Mouse (Mus musculus): ENCODE results near the gene Fubp1. TPM values are rescaled to one million over a fixed set of nuclear protein-coding genes. Genes with fewer than 3 reads are reported as not detected.
A peak's percentile ranks its signal among the peaks of the same experiment; 100 is the strongest.

The Fubp1 gene
- total and polyA plus RNA-seq, 3 experiments: 196 to 202 TPM; not detected in 1

GRCm38 (mm10) chr3:152168007-152168406, 42.2 kb upstream of the Fubp1 start:
- no peak overlapping the region for H3K4me3 ChIP-seq (ENCODE audit: control insufficient read depth in 1 of 2, insufficient read depth in 1 of 2, low read depth in 2 of 2, low read length in 2 of 2)
- TF ChIP-seq ZKSCAN1 (IDR thresholded peaks at IDR 0.05; ENCODE audit: low read depth, low read length): no peak
- TF ChIP-seq MXI1 (IDR thresholded peaks at IDR 0.05; ENCODE audit: low read depth, low read length): no peak
- no peak for TF ChIP-seq MAZ (IDR thresholded peaks at IDR 0.05; ENCODE audit: low read depth, low read length)
- no peak for TF ChIP-seq RCOR1 (IDR thresholded peaks at IDR 0.05; ENCODE audit: low read depth, low read length)
- no peak for TF ChIP-seq MEF2A (IDR thresholded peaks at IDR 0.05; ENCODE audit: extremely low read depth, insufficient replicate concordance, low read depth, low read length, poor library complexity, severe bottlenecking)
- no peak for TF ChIP-seq POLR2A (IDR thresholded peaks at IDR 0.05; ENCODE audit: control insufficient read depth in 1 of 2, insufficient read depth in 1 of 2, low read depth in 1 of 2, low read length in 2 of 2, poor library complexity in 1 of 2)
- no peak for TF ChIP-seq KAT2A (conservative IDR thresholded peaks at IDR 0.05; ENCODE audit: low read depth, low read length)
- TF ChIP-seq CTCF (IDR thresholded peaks at IDR 0.05 in 2 of 3, conservative IDR thresholded peaks at IDR 0.05 in 1 of 3; ENCODE audit: control insufficient read depth in 1 of 3, insufficient read depth in 1 of 3, low read depth in 2 of 3, low read length in 3 of 3, poor library complexity in 1 of 3, severe bottlenecking in 1 of 3): no peak
- no peak overlapping the region for H3K27ac ChIP-seq (ENCODE audit: control insufficient read depth, low read depth, low read length)
- no peak overlapping the region for H3K9ac ChIP-seq (ENCODE audit: control insufficient read depth, low read depth, low read length, poor library complexity, severe bottlenecking)
- DNase-seq (ENCODE audit: low read depth, low spot score): no peak
- H3K36me3 ChIP-seq (ENCODE audit: control insufficient read depth in 1 of 2, insufficient read depth in 2 of 2, low read length in 2 of 2): peaks cover 0 to 11% of the 10 kb centered on the region in 2 experiments; a peak in 2 of 4 replicates
- peaks cover 9 to 11% of the 10 kb centered on the region in 2 experiments for H3K4me1 ChIP-seq (ENCODE audit: control insufficient read depth in 1 of 2, insufficient read depth in 2 of 2, low read length in 2 of 2)
- H3K27me3 ChIP-seq (ENCODE audit: control insufficient read depth in 1 of 2, insufficient read depth in 2 of 2, low read length in 2 of 2): no peaks in the 10 kb centered on the region
- H3K79me2 ChIP-seq (ENCODE audit: control insufficient read depth, insufficient read depth, low read length, poor library complexity): no peaks in the 10 kb centered on the region
- no peaks in the 10 kb centered on the region for H3K9me3 ChIP-seq (replicated peaks; ENCODE audit: insufficient read depth, low read length)

GRCm38 (mm10) chr3:152170407-152170806, 39.8 kb upstream of the Fubp1 start:
- no peaks in the 10 kb centered on the region for H3K27me3 ChIP-seq (ENCODE audit: control insufficient read depth in 1 of 2, insufficient read depth in 2 of 2, low read length in 2 of 2)
- H3K27ac ChIP-seq (ENCODE audit: control insufficient read depth, low read depth, low read length): no peak overlapping the region
- H3K4me1 ChIP-seq (ENCODE audit: control insufficient read depth in 1 of 2, insufficient read depth in 2 of 2, low read length in 2 of 2): peaks cover 9 to 11% of the 10 kb centered on the region in 2 experiments
- no peak overlapping the region for H3K4me3 ChIP-seq (ENCODE audit: control insufficient read depth in 1 of 2, insufficient read depth in 1 of 2, low read depth in 2 of 2, low read length in 2 of 2)
- no peak for TF ChIP-seq EP300 (IDR thresholded peaks at IDR 0.05; ENCODE audit: low read depth in 1 of 2, low read length in 2 of 2)
- no peak for TF ChIP-seq NELFE (IDR thresholded peaks at IDR 0.05; ENCODE audit: low read depth, low read length)
- TF ChIP-seq SIN3A (IDR thresholded peaks at IDR 0.05; ENCODE audit: low read length): no peak
- no peak for TF ChIP-seq POLR2AphosphoS2 (IDR thresholded peaks at IDR 0.05; ENCODE audit: low read length)
- TF ChIP-seq TAL1 (IDR thresholded peaks at IDR 0.05; ENCODE audit: low read length): no peak
- no peak for TF ChIP-seq MAX (IDR thresholded peaks at IDR 0.05; ENCODE audit: low read length)
- TF ChIP-seq RCOR1 (IDR thresholded peaks at IDR 0.05; ENCODE audit: low read depth, low read length): 0 out of 2 replicates have a peak, but pooled peaks have one; percentile 12
- no peak for TF ChIP-seq NRF1 (IDR thresholded peaks at IDR 0.05; ENCODE audit: insufficient read depth, low read depth, low read length, poor library complexity, severe bottlenecking)
- no peak for TF ChIP-seq RAD21 (IDR thresholded peaks at IDR 0.05; ENCODE audit: low read depth, low read length)
- DNase-seq (ENCODE audit: low read depth, low spot score): peak; percentile 41
- H3K79me2 ChIP-seq (ENCODE audit: control insufficient read depth, insufficient read depth, low read length, poor library complexity): no peaks in the 10 kb centered on the region
- H3K9me3 ChIP-seq (replicated peaks; ENCODE audit: insufficient read depth, low read length): no peaks in the 10 kb centered on the region
- peaks cover 0 to 11% of the 10 kb centered on the region in 2 experiments; a peak in 2 of 4 replicates for H3K36me3 ChIP-seq (ENCODE audit: control insufficient read depth in 1 of 2, insufficient read depth in 2 of 2, low read length in 2 of 2)
- no peak overlapping the region for H3K9ac ChIP-seq (ENCODE audit: control insufficient read depth, low read depth, low read length, poor library complexity, severe bottlenecking)

All from MEL (cell line).